Mouse (Mus musculus) intestine, embryonic 14.5 days (tissue): ENCODE data around the gene Kctd13. TPM values are rescaled to one million over a fixed set of nuclear protein-coding genes. Genes with fewer than 3 reads are reported as not detected.
A peak's percentile ranks its signal among the peaks of the same experiment; 100 is the strongest.

Experiments
- ATAC-seq: fragments of 200-750 bp; cut with Nextera tagmentation; replicated peaks from 2 replicates; pipeline ENCODE4 v1.8.0; 2017; ENCODE audit warnings: low read depth, moderate number of reproducible peaks, moderate TSS enrichment, moderate library complexity; ENCODE audit not compliant: low FRiP score, low TSS enrichment
- DNase-seq: peaks from one replicate; pipeline ENCODE4 v3.0.0-alpha.2; 2018; ENCODE audit warnings: low spot score
- H3K27ac ChIP-seq: fragments of 300-500 bp; sonication (generic); 2 replicates; pipeline ENCODE4 v1.5.1; 2014; ENCODE audit warnings: low read depth, mild to moderate bottlenecking, control low read depth
- H3K27me3 ChIP-seq: fragments of 300-500 bp; sonication (generic); replicated peaks from 2 replicates; pipeline ENCODE4 v1.6.1; 2014; ENCODE audit warnings: low read length, control low read depth; ENCODE audit not compliant: control insufficient read depth, insufficient read depth
- H3K36me3 ChIP-seq: fragments of 300-500 bp; sonication (generic); 2 replicates; pipeline ENCODE4 v1.6.1; 2014; ENCODE audit warnings: low read length, control low read depth; ENCODE audit not compliant: control insufficient read depth, insufficient read depth
- H3K4me1 ChIP-seq: fragments of 300-500 bp; sonication (generic); replicated peaks from 2 replicates; pipeline ENCODE4 v1.6.1; 2014; ENCODE audit warnings: low read length, control low read depth, mixed read lengths; ENCODE audit not compliant: control insufficient read depth, insufficient read depth
- H3K4me2 ChIP-seq: fragments of 300-500 bp; sonication (generic); 2 replicates; pipeline ENCODE4 v1.6.1; 2014; ENCODE audit warnings: low read length
- H3K4me3 ChIP-seq: fragments of 300-500 bp; sonication (generic); 2 replicates; pipeline ENCODE4 v1.5.1; 2014; ENCODE audit warnings: low read depth, low read length, control low read depth, mixed read lengths
- H3K9ac ChIP-seq: fragments of 300-500 bp; sonication (generic); 2 replicates; pipeline ENCODE4 v1.6.1; 2014; ENCODE audit warnings: mild to moderate bottlenecking, low read length
- H3K9me3 ChIP-seq: fragments of 300-500 bp; sonication (generic); 2 replicates; pipeline ENCODE4 v1.6.1; 2016; ENCODE audit warnings: low read length, control low read depth; ENCODE audit not compliant: control insufficient read depth
- WGBS: fragments of 180-500 bp; shearing (Covaris S2); extraction: QIAGEN DNeasy Blood & Tissue Kit; methylation state at CpG from one replicate; pipeline ENCODE4 v1.1.7; 2014; 5-methylcytosine and 5-hydroxymethylcytosine counted together
- polyA plus RNA-seq: library from polyadenylated mRNA; unstranded; fragments of >200 nt; fragmentation: Nextera tagmentation; extraction: Ambion mirVana; gene quantifications from 2 replicates; pipeline ENCODE4 v1.2.1, GENCODE M21; 2014

Gene Kctd13
- polyA plus RNA-seq, 1 experiment from 2014 or later = 13.1 TPM

GRCm38 (mm10) chr7:126981601-126982000 lies 52.9 kb downstream of the Kctd13 start:
- no peak overlapping the region for H3K9ac ChIP-seq
- no peak for DNase-seq

DNA sequence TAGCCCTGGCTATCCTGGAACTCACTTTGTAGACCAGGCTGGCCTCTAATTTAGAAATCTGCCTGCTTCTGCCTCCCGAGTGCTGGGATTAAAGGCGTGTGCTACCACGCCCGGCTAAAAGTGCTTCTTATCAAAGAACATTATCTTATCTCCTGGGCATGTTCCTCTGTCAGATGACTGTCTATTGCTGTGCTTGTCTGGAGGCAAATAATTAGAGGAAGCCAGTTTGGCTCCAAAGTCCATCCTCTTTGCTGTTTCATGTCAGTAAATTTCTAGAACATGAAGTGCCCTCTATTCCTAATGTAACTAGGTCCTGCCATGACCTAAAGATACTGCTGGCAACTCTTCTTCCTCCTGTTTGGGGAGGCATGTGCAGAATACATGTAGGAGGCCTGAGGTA lies 53.4 kb downstream of the Kctd13 start:
- H3K36me3 ChIP-seq = peaks cover 35% of the 10 kb centered on the region
- no peak for DNase-seq
- H3K4me3 ChIP-seq = no peak overlapping the region
- no peak overlapping the region for H3K4me2 ChIP-seq
- H3K9me3 ChIP-seq = no peaks in the 10 kb centered on the region
- H3K27ac ChIP-seq = no peak overlapping the region
- H3K9ac ChIP-seq = no peak overlapping the region
- no peaks in the 10 kb centered on the region for H3K27me3 ChIP-seq
- 0 out of 2 replicates have a peak, but pooled peaks cover 3% of the 10 kb centered on the region for H3K4me1 ChIP-seq
- ATAC-seq = no peak
- 78% methylated on average over 4 of the region's 4 CpGs for WGBS

More at GRCm38 (mm10) chr7:126981601-126982000, 52.9 kb downstream of the Kctd13 start:
- H3K27ac ChIP-seq = no peak overlapping the region
- no peaks in the 10 kb centered on the region for H3K9me3 ChIP-seq
- H3K4me1 ChIP-seq = 0 out of 2 replicates have a peak, but pooled peaks cover 5% of the 10 kb centered on the region
- peaks cover 35% of the 10 kb centered on the region for H3K36me3 ChIP-seq
- H3K4me2 ChIP-seq = no peak overlapping the region
- WGBS = 79% methylated on average over 2 of the region's 2 CpGs
- H3K4me3 ChIP-seq = no peak overlapping the region
- no peak for ATAC-seq
- no peaks in the 10 kb centered on the region for H3K27me3 ChIP-seq

- Histone ChIP-seq H3K9ac (no peak overlapping the region), H3K4me3 (no peak overlapping the region), H3K36me3 (peaks cover 31% of the 10 kb centered on the region), H3K27ac (no peak overlapping the region), H3K27me3 (no peaks in the 10 kb centered on the region), H3K9me3 (no peaks in the 10 kb centered on the region), H3K4me1 (no peaks in the 10 kb centered on the region), H3K4me2 (no peak overlapping the region)
- 71% methylated on average over 7 of the region's 7 CpGs for WGBS
- ATAC-seq (no peak), DNase-seq (no peak)
These were observed 54.4 kb downstream of the Kctd13 start for GRCm38 (mm10) chr7:126983113-126983512.

GRCm38 (mm10) chr7:126984667-126985444 lies 56.2 kb downstream of the Kctd13 start:
- WGBS = 38% methylated on average over 10 of the region's 10 CpGs
- Histone ChIP-seq H3K27me3 (no peaks in the 10 kb centered on the region), H3K9ac (no peak overlapping the region), H3K36me3 (peaks cover 13% of the 10 kb centered on the region), H3K4me3 (no peak overlapping the region), H3K4me2 (no peak overlapping the region), H3K9me3 (no peaks in the 10 kb centered on the region), H3K27ac (no peak overlapping the region), H3K4me1 (no peaks in the 10 kb centered on the region)
- no peak for ATAC-seq
- DNase-seq = no peak

DNA sequence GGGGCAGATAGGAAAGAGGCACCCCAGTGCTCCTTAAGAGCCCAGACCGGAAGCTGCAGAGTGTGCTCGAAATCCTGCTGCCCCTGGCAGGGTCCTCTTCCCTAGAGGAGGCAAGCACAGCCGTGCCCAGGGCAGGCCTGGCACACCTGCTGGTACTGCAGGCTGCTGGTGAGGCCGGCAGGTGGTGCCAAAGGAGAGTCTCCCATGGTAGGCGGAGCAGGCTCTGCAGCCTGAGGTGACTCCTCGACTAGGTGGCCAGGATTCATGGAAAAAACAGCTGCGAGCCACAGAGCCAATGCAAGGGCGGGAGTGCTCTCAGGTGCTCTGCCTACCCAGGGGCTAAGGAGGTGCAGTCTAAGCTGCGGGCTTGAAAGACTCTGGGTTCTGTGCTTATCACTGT lies 57.6 kb downstream of the Kctd13 start:
- peak; percentile 54 for DNase-seq

GRCm38 (mm10) chr7:126988816-126989215 lies 60.1 kb downstream of the Kctd13 start:
- H3K9ac ChIP-seq = no peak overlapping the region
- H3K36me3 ChIP-seq = no peaks in the 10 kb centered on the region
- no peak for ATAC-seq
- no peak overlapping the region for H3K4me2 ChIP-seq
- H3K4me3 ChIP-seq = no peak overlapping the region
- DNase-seq = no peak
- no peak overlapping the region for H3K27ac ChIP-seq
- 62% methylated on average over 8 of the region's 8 CpGs for WGBS
- H3K4me1 ChIP-seq = no peaks in the 10 kb centered on the region
- no peaks in the 10 kb centered on the region for H3K27me3 ChIP-seq
- H3K9me3 ChIP-seq = no peaks in the 10 kb centered on the region

More for the DNA sequence above, 57.6 kb downstream of the Kctd13 start:
- H3K36me3 ChIP-seq = 0 out of 2 replicates have a peak, but pooled peaks cover under 1% of the 10 kb centered on the region
- H3K4me3 ChIP-seq = no peak overlapping the region
- WGBS = 47% methylated on average over 9 of the region's 9 CpGs
- H3K9me3 ChIP-seq = no peaks in the 10 kb centered on the region
- peak; percentile 62; the same call in 1 of the 2 replicates for ATAC-seq
- H3K4me2 ChIP-seq = no peak overlapping the region
- no peaks in the 10 kb centered on the region for H3K4me1 ChIP-seq
- H3K27ac ChIP-seq = no peak overlapping the region
- no peak overlapping the region for H3K9ac ChIP-seq
- H3K27me3 ChIP-seq = no peaks in the 10 kb centered on the region

Other genes starting within 250 kb of the Kctd13 start
- 140 and 159 TPM in 2 replicates for gene Bola2, start 233.5 kb upstream of the Kctd13 start, polyA plus RNA-seq
- 7.1 and 8.4 TPM in 2 replicates for gene Slx1b, start 233.1 kb upstream of the Kctd13 start, polyA plus RNA-seq
- gene Coro1a, start 221.1 kb upstream of the Kctd13 start, polyA plus RNA-seq = 35.1 and 35.9 TPM in 2 replicates
- gene Mapk3, start 169.3 kb upstream of the Kctd13 start, polyA plus RNA-seq = 101 and 104 TPM in 2 replicates
- gene Gdpd3, start 162.5 kb upstream of the Kctd13 start, polyA plus RNA-seq = 3.6 and 3.9 TPM in 2 replicates
- gene Ypel3, start 151.9 kb upstream of the Kctd13 start, polyA plus RNA-seq = 105 and 106 TPM in 2 replicates
- 0.36 and 0.47 TPM in 2 replicates for gene Tbx6, start 147.4 kb upstream of the Kctd13 start, polyA plus RNA-seq
- gene Ppp4c, start 136.4 kb upstream of the Kctd13 start, polyA plus RNA-seq = 277 and 280 TPM in 2 replicates
- gene Fam57b, start 131.2 kb upstream of the Kctd13 start, polyA plus RNA-seq = 1.5 and 1.8 TPM in 2 replicates
- not detected in 2 replicates for gene 4930451I11Rik, start 97.2 kb upstream of the Kctd13 start, polyA plus RNA-seq
- gene Doc2a, start 81.5 kb upstream of the Kctd13 start, polyA plus RNA-seq = 0.86 and 1.2 TPM in 2 replicates
- 19.0 and 19.5 TPM in 2 replicates for gene Hirip3, start 66.9 kb upstream of the Kctd13 start, polyA plus RNA-seq
- 82.6 and 84.6 TPM in 2 replicates for gene Ino80e, start 66.5 kb upstream of the Kctd13 start, polyA plus RNA-seq
- 26.6 and 29.7 TPM in 2 replicates for gene Taok2, start 44.2 kb upstream of the Kctd13 start, polyA plus RNA-seq
- 29.5 and 31.7 TPM in 2 replicates for gene Tmem219, start 6.0 kb upstream of the Kctd13 start, polyA plus RNA-seq
- gene Asphd1, start 20.7 kb downstream of the Kctd13 start, polyA plus RNA-seq = 0.39 and 0.65 TPM in 2 replicates
- 3.2 and 3.8 TPM in 2 replicates for gene Sez6l2, start 21.7 kb downstream of the Kctd13 start, polyA plus RNA-seq
- 105 and 109 TPM in 2 replicates for gene Cdipt, start 47.0 kb downstream of the Kctd13 start, polyA plus RNA-seq
- 2.2 and 2.5 TPM in 2 replicates for gene Cdiptos, start 47.2 kb downstream of the Kctd13 start, polyA plus RNA-seq
- 27.4 and 29.6 TPM in 2 replicates for gene Mvp, start 85.7 kb downstream of the Kctd13 start, polyA plus RNA-seq
- 0.45 and 0.86 TPM in 2 replicates for gene Pagr1b, start 87.6 kb downstream of the Kctd13 start, polyA plus RNA-seq
- 43.9 and 47.7 TPM in 2 replicates for gene Pagr1a, start 88.5 kb downstream of the Kctd13 start, polyA plus RNA-seq
- gene Gm42742, start 92.2 kb downstream of the Kctd13 start, polyA plus RNA-seq = 41.8 and 46.3 TPM in 2 replicates
- gene Prrt2, start 92.3 kb downstream of the Kctd13 start, polyA plus RNA-seq = 9.2 and 9.5 TPM in 2 replicates
- gene Maz, start 98.2 kb downstream of the Kctd13 start, polyA plus RNA-seq = 55.1 and 61.9 TPM in 2 replicates
- 115 and 129 TPM in 2 replicates for gene Kif22, start 113.6 kb downstream of the Kctd13 start, polyA plus RNA-seq
- 0.30 TPM in 1 of 2 replicates, not detected in the other for gene Zg16, start 158.4 kb downstream of the Kctd13 start, polyA plus RNA-seq
- gene AI467606, start 162.5 kb downstream of the Kctd13 start, polyA plus RNA-seq = 2.6 and 3.9 TPM in 2 replicates
- 2.9 TPM in 2 replicates for gene Qprt, start 193.3 kb downstream of the Kctd13 start, polyA plus RNA-seq
- 0.22 and 0.39 TPM in 2 replicates for gene Spn, start 208.9 kb downstream of the Kctd13 start, polyA plus RNA-seq